Mouse (Mus musculus) brain, embryonic 14.5 days (tissue): Measurements from ENCODE around the gene 4931428L18Rik.

Experiments
- CTCF ChIP-seq: fragments of 200-500 bp; IDR thresholded peaks from 2 replicates; pipeline ENCODE4 v1.5.1; 2012; ENCODE audit warnings: inconsistent platforms, mild to moderate bottlenecking, moderate library complexity, borderline replicate concordance; ENCODE audit not compliant: insufficient read depth, insufficient read length; ENCODE audit errors: extremely low read depth
- POLR2A ChIP-seq: fragments of 200-500 bp; IDR thresholded peaks from 2 replicates; pipeline ENCODE4 v1.6.1; 2012; ENCODE audit warnings: mild to moderate bottlenecking, inconsistent platforms, borderline replicate concordance; ENCODE audit not compliant: poor library complexity, insufficient read depth, insufficient read length, severe bottlenecking; ENCODE audit errors: extremely low read depth

DNA sequence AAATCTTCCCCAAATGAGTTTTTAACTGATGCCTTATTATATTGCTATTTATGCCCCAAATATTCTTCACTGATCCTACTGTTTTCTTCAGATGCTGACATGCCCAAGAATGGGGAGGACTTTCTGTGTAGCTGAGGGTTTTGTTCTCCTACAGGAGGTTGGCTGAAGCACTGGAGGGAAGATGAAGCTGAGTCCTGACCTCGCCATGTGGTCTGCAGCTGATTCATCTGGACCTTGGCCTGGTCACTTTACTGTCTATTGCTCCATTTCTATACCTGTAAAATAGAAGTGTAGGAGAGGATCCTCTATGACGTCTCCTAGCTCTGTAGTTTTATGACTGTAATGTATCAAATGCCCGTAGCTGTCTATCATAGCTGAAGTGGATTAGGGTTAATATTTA is 179.3 kb downstream of the 4931428L18Rik start:
- TF ChIP-seq CTCF (no peak), POLR2A (no peak)
